Mouse (Mus musculus): ENCODE data around the gene Creb3. TPM values are rescaled to one million over a fixed set of nuclear protein-coding genes. Genes with fewer than 3 reads are reported as not detected.

Gene Creb3
- polyA plus RNA-seq, 1 experiment from 2014 or later = 36.2 TPM

- H3K27me3 ChIP-seq (ENCODE audit: insufficient read depth, low read length) = no peaks in the 10 kb centered on the region
- H3K4me3 ChIP-seq (ENCODE audit: low read depth, low read length) = no peak overlapping the region
- H3K4me1 ChIP-seq (ENCODE audit: insufficient read depth) = peaks cover 31% of the 10 kb centered on the region
- H3K9ac ChIP-seq (replicated peaks) = no peak overlapping the region; the same call in 1 of the 2 replicates
- 45% methylated on average over 2 of the region's 2 CpGs for WGBS (ENCODE audit: insufficient replicate concordance)
- no peaks in the 10 kb centered on the region for H3K9me3 ChIP-seq (ENCODE audit: low read length)
- peaks cover 47% of the 10 kb centered on the region for H3K36me3 ChIP-seq (replicated peaks; ENCODE audit: insufficient read depth, low read length)
- no peak overlapping the region for H3K27ac ChIP-seq (ENCODE audit: low read depth)
- no peak for ATAC-seq
- no peak for DNase-seq
- no peak for TF ChIP-seq CTCF (IDR thresholded peaks at IDR 0.05; ENCODE audit: low read depth)
- TF ChIP-seq EP300 (IDR thresholded peaks at IDR 0.05; ENCODE audit: low read depth) = no peak
- peak overlapping the region; percentile 95; the same call in 1 of the 2 replicates for H3K4me2 ChIP-seq (ENCODE audit: low read depth, low read length)
These were observed 2.1 kb downstream of the Creb3 start for GRCm38 (mm10) chr4:43564231-43564630.

DNA sequence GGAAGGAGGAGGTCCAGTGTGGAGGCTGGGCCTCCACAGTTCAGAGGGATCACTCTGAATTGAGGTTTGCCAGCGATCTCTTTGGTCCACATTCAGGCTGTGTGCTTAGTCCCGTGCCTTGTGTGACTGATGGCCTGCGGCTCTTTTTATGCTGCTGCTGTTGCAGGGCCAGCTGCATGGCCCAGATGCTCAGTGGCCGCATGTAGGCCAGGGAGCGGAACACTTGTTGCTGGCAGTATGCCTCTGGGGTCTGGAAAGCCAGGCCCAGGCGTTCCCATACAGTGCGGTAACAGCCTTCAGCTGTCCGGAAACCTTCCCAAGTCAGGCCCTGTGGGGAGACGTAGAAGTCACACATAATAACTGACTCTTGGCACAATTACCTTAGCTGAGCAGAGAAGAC lies 5.0 kb downstream of the Creb3 start:
- no peak overlapping the region for H3K4me3 ChIP-seq (ENCODE audit: low read depth, low read length)
- H3K27me3 ChIP-seq (ENCODE audit: insufficient read depth, low read length) = no peaks in the 10 kb centered on the region
- no peak overlapping the region for H3K27ac ChIP-seq (ENCODE audit: low read depth)
- whole genome bisulfite sequencing (ENCODE audit: insufficient replicate concordance) = 89% methylated on average over 9 of the region's 9 CpGs
- peaks cover 13% of the 10 kb centered on the region for H3K4me1 ChIP-seq (ENCODE audit: insufficient read depth)
- peaks cover 72% of the 10 kb centered on the region for H3K36me3 ChIP-seq (replicated peaks; ENCODE audit: insufficient read depth, low read length)
- H3K9ac ChIP-seq (replicated peaks) = no peak overlapping the region
- H3K4me2 ChIP-seq (ENCODE audit: low read depth, low read length) = no peak overlapping the region
- DNase-seq (no peak), ATAC-seq (no peak)
- no peak for TF ChIP-seq CTCF (IDR thresholded peaks at IDR 0.05; ENCODE audit: low read depth)
- TF ChIP-seq EP300 (IDR thresholded peaks at IDR 0.05; ENCODE audit: low read depth) = no peak
- no peaks in the 10 kb centered on the region for H3K9me3 ChIP-seq (ENCODE audit: low read length)

- H3K4me1 ChIP-seq (ENCODE audit: insufficient read depth) = peaks cover 2% of the 10 kb centered on the region; the same call in 1 of the 2 replicates
- no peak overlapping the region for H3K9ac ChIP-seq (replicated peaks)
- no peaks in the 10 kb centered on the region for H3K9me3 ChIP-seq (ENCODE audit: low read length)
- no peak overlapping the region for H3K27ac ChIP-seq (ENCODE audit: low read depth)
- ATAC-seq (no peak), DNase-seq (no peak)
- H3K4me3 ChIP-seq (ENCODE audit: low read depth, low read length) = no peak overlapping the region
- no peaks in the 10 kb centered on the region for H3K27me3 ChIP-seq (ENCODE audit: insufficient read depth, low read length)
- H3K4me2 ChIP-seq (ENCODE audit: low read depth, low read length) = no peak overlapping the region
- H3K36me3 ChIP-seq (replicated peaks; ENCODE audit: insufficient read depth, low read length) = peaks cover 78% of the 10 kb centered on the region
- WGBS (ENCODE audit: insufficient replicate concordance) = 62% methylated on average over 6 of the region's 6 CpGs
- TF ChIP-seq CTCF (IDR thresholded peaks at IDR 0.05; ENCODE audit: low read depth) (no peak), EP300 (IDR thresholded peaks at IDR 0.05; ENCODE audit: low read depth) (no peak)
These were observed 9.4 kb downstream of the Creb3 start for GRCm38 (mm10) chr4:43571395-43572045.

- no peak for TF ChIP-seq EP300 (IDR thresholded peaks at IDR 0.05; ENCODE audit: low read depth)
- TF ChIP-seq CTCF (IDR thresholded peaks at IDR 0.05; ENCODE audit: low read depth) = no peak
- H3K27ac ChIP-seq (ENCODE audit: low read depth) = no peak overlapping the region
- no peaks in the 10 kb centered on the region for H3K27me3 ChIP-seq (ENCODE audit: insufficient read depth, low read length)
- no peaks in the 10 kb centered on the region for H3K9me3 ChIP-seq (ENCODE audit: low read length)
- no peak overlapping the region for H3K4me2 ChIP-seq (ENCODE audit: low read depth, low read length)
- ATAC-seq (no peak), DNase-seq (no peak)
- no peak overlapping the region for H3K4me3 ChIP-seq (ENCODE audit: low read depth, low read length)
- no peak overlapping the region for H3K9ac ChIP-seq (replicated peaks)
- peaks cover 13% of the 10 kb centered on the region for H3K4me1 ChIP-seq (ENCODE audit: insufficient read depth)
- H3K36me3 ChIP-seq (replicated peaks; ENCODE audit: insufficient read depth, low read length) = peaks cover 58% of the 10 kb centered on the region
- 83% methylated on average over 4 of the region's 4 CpGs for WGBS (ENCODE audit: insufficient replicate concordance)
These were observed 11.4 kb downstream of the Creb3 start for GRCm38 (mm10) chr4:43573561-43573960.

DNA sequence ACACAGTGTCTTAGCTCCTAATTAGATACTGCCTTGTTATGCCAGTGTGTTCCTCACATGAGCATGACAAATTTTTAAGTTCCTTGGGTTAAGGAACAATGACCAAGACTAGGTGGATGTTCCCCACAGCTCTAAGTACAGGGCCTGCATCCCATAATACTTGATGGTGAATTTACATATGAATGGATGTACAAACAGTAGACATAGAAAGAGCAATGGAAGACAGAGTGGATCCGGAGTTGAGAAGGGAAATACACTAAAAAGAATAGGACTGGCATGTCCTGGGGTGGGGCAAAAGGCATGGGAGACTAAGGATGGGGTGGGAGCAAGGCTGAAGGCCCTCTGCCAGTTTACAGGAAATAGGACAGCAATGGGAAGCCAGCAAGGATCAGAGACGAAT lies 13.2 kb downstream of the Creb3 start:
- Histone ChIP-seq H3K36me3 (replicated peaks; ENCODE audit: insufficient read depth, low read length) (peaks cover 44% of the 10 kb centered on the region), H3K27me3 (ENCODE audit: insufficient read depth, low read length) (no peaks in the 10 kb centered on the region), H3K27ac (ENCODE audit: low read depth) (no peak overlapping the region), H3K4me1 (ENCODE audit: insufficient read depth) (peaks cover 22% of the 10 kb centered on the region), H3K4me2 (ENCODE audit: low read depth, low read length) (peak overlapping the region; percentile 91), H3K4me3 (ENCODE audit: low read depth, low read length) (peak overlapping the region; percentile 92; the same call in 1 of the 2 replicates), H3K9me3 (ENCODE audit: low read length) (no peaks in the 10 kb centered on the region), H3K9ac (replicated peaks) (no peak overlapping the region)
- TF ChIP-seq EP300 (IDR thresholded peaks at IDR 0.05; ENCODE audit: low read depth) = no peak
- TF ChIP-seq CTCF (IDR thresholded peaks at IDR 0.05; ENCODE audit: low read depth) = no peak
- DNase-seq = no peak
- WGBS (ENCODE audit: insufficient replicate concordance) = 71% methylated on average over 2 of the region's 2 CpGs
- ATAC-seq = no peak

DNA sequence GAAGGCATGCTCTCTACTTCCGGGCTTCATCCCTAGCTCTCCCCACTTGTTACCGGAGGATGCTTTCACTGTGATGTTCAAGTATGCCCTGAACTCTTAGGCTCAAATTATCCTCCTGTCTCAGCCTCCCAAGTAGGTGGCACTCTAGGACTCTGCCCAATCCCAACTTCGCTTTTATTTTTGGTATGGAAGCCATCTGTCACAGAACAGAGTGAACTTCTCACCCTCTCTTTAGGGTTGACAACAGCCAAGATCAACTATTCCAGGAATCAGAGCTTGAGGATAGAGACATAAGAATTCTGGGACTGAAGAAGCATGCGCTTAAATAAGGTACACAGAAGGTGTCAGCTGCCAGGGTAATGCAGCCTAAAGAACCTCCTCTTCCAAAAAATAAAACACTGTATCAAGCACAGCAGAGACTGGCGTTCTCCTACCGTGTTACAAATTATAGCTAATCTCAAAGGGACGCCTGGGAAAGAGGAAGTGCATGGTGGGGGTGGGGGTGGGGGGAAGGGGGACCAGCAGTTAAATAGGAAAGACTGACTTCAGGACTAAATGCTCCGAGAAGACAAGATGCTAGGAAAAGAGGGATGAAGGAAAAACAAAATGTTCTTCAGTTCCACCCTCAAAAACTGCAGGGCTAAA lies 15.2 kb downstream of the Creb3 start:
- no peaks in the 10 kb centered on the region for H3K9me3 ChIP-seq (ENCODE audit: low read length)
- DNase-seq (no peak), ATAC-seq (no peak)
- no peaks in the 10 kb centered on the region for H3K27me3 ChIP-seq (ENCODE audit: insufficient read depth, low read length)
- peak overlapping the region; percentile 86 for H3K9ac ChIP-seq (replicated peaks)
- TF ChIP-seq EP300 (IDR thresholded peaks at IDR 0.05; ENCODE audit: low read depth) (no peak), CTCF (IDR thresholded peaks at IDR 0.05; ENCODE audit: low read depth) (peak; percentile 13; the same call in 1 of the 2 replicates)
- H3K4me1 ChIP-seq (ENCODE audit: insufficient read depth) = peaks cover 22% of the 10 kb centered on the region
- H3K27ac ChIP-seq (ENCODE audit: low read depth) = peak overlapping the region; percentile 87
- peak overlapping the region; percentile 91 for H3K4me2 ChIP-seq (ENCODE audit: low read depth, low read length)
- whole genome bisulfite sequencing (ENCODE audit: insufficient replicate concordance) = 22% methylated on average over 8 of the region's 8 CpGs
- peak overlapping the region; percentile 92 for H3K4me3 ChIP-seq (ENCODE audit: low read depth, low read length)
- H3K36me3 ChIP-seq (replicated peaks; ENCODE audit: insufficient read depth, low read length) = peaks cover 44% of the 10 kb centered on the region
